Mouse (Mus musculus): ENCODE data around the gene Slc25a17. TPM values are rescaled to one million over a fixed set of nuclear protein-coding genes. Genes with fewer than 3 reads are reported as not detected.

Gene Slc25a17
- polyA plus RNA-seq, 1 experiment, result 11.9 TPM

- Histone ChIP-seq H3K27ac (ENCODE audit: control insufficient read depth, insufficient read depth, low read depth, low read length) (no peak overlapping the region), H3K4me1 (ENCODE audit: control insufficient read depth, insufficient read depth, low read length) (no peaks in the 10 kb centered on the region), H3K27me3 (ENCODE audit: control insufficient read depth, insufficient read depth, low read length) (no peaks in the 10 kb centered on the region), H3K36me3 (ENCODE audit: control insufficient read depth, insufficient read depth, low read length) (peaks cover 2% of the 10 kb centered on the region; the same call in 1 of the 2 replicates), H3K4me3 (ENCODE audit: control insufficient read depth, low read depth, low read length) (no peak overlapping the region)
- no peak for TF ChIP-seq POLR2A (IDR thresholded peaks at IDR 0.05; ENCODE audit: control insufficient read depth, low read depth, low read length)
- TF ChIP-seq CTCF (IDR thresholded peaks at IDR 0.05; ENCODE audit: control insufficient read depth, insufficient read depth, insufficient replicate concordance, low read depth, low read length), result no peak
Measured at GRCm38 (mm10) chr15:81320137-81320536, 40.5 kb downstream of the Slc25a17 start.

- H3K4me1 ChIP-seq (ENCODE audit: control insufficient read depth, insufficient read depth, low read length), result no peaks in the 10 kb centered on the region
- TF ChIP-seq CTCF (IDR thresholded peaks at IDR 0.05; ENCODE audit: control insufficient read depth, insufficient read depth, insufficient replicate concordance, low read depth, low read length) (no peak), POLR2A (IDR thresholded peaks at IDR 0.05; ENCODE audit: control insufficient read depth, low read depth, low read length) (no peak)
- H3K27ac ChIP-seq (ENCODE audit: control insufficient read depth, insufficient read depth, low read depth, low read length), result no peak overlapping the region
- H3K27me3 ChIP-seq (ENCODE audit: control insufficient read depth, insufficient read depth, low read length), result no peaks in the 10 kb centered on the region
- peaks cover 2% of the 10 kb centered on the region; the same call in 1 of the 2 replicates for H3K36me3 ChIP-seq (ENCODE audit: control insufficient read depth, insufficient read depth, low read length)
- H3K4me3 ChIP-seq (ENCODE audit: control insufficient read depth, low read depth, low read length), result no peak overlapping the region
Measured at GRCm38 (mm10) chr15:81319462-81319861, 41.1 kb downstream of the Slc25a17 start.

GRCm38 (mm10) chr15:81313928-81314327 is 46.7 kb downstream of the Slc25a17 start:
- Histone ChIP-seq H3K27ac (ENCODE audit: control insufficient read depth, insufficient read depth, low read depth, low read length) (no peak overlapping the region), H3K4me3 (ENCODE audit: control insufficient read depth, low read depth, low read length) (no peak overlapping the region), H3K4me1 (ENCODE audit: control insufficient read depth, insufficient read depth, low read length) (no peaks in the 10 kb centered on the region), H3K27me3 (ENCODE audit: control insufficient read depth, insufficient read depth, low read length) (no peaks in the 10 kb centered on the region), H3K36me3 (ENCODE audit: control insufficient read depth, insufficient read depth, low read length) (no peaks in the 10 kb centered on the region; the same call in 1 of the 2 replicates)
- no peak for TF ChIP-seq POLR2A (IDR thresholded peaks at IDR 0.05; ENCODE audit: control insufficient read depth, low read depth, low read length)
- no peak for TF ChIP-seq CTCF (IDR thresholded peaks at IDR 0.05; ENCODE audit: control insufficient read depth, insufficient read depth, insufficient replicate concordance, low read depth, low read length)

- no peak overlapping the region for H3K4me3 ChIP-seq (ENCODE audit: control insufficient read depth, low read depth, low read length)
- H3K4me1 ChIP-seq (ENCODE audit: control insufficient read depth, insufficient read depth, low read length), result no peaks in the 10 kb centered on the region
- H3K36me3 ChIP-seq (ENCODE audit: control insufficient read depth, insufficient read depth, low read length), result no peaks in the 10 kb centered on the region
- TF ChIP-seq CTCF (IDR thresholded peaks at IDR 0.05; ENCODE audit: control insufficient read depth, insufficient read depth, insufficient replicate concordance, low read depth, low read length), result no peak
- no peak for TF ChIP-seq POLR2A (IDR thresholded peaks at IDR 0.05; ENCODE audit: control insufficient read depth, low read depth, low read length)
- H3K27me3 ChIP-seq (ENCODE audit: control insufficient read depth, insufficient read depth, low read length), result no peaks in the 10 kb centered on the region
- H3K27ac ChIP-seq (ENCODE audit: control insufficient read depth, insufficient read depth, low read depth, low read length), result no peak overlapping the region
Measured at GRCm38 (mm10) chr15:81311026-81311425, 49.6 kb downstream of the Slc25a17 start.

GRCm38 (mm10) chr15:81310353-81310752 is 50.3 kb downstream of the Slc25a17 start:
- Histone ChIP-seq H3K4me3 (ENCODE audit: control insufficient read depth, low read depth, low read length) (no peak overlapping the region), H3K36me3 (ENCODE audit: control insufficient read depth, insufficient read depth, low read length) (no peaks in the 10 kb centered on the region), H3K4me1 (ENCODE audit: control insufficient read depth, insufficient read depth, low read length) (no peaks in the 10 kb centered on the region), H3K27me3 (ENCODE audit: control insufficient read depth, insufficient read depth, low read length) (no peaks in the 10 kb centered on the region), H3K27ac (ENCODE audit: control insufficient read depth, insufficient read depth, low read depth, low read length) (no peak overlapping the region)
- no peak for TF ChIP-seq POLR2A (IDR thresholded peaks at IDR 0.05; ENCODE audit: control insufficient read depth, low read depth, low read length)
- no peak for TF ChIP-seq CTCF (IDR thresholded peaks at IDR 0.05; ENCODE audit: control insufficient read depth, insufficient read depth, insufficient replicate concordance, low read depth, low read length)

- Histone ChIP-seq H3K4me1 (ENCODE audit: control insufficient read depth, insufficient read depth, low read length) (no peaks in the 10 kb centered on the region), H3K36me3 (ENCODE audit: control insufficient read depth, insufficient read depth, low read length) (no peaks in the 10 kb centered on the region)
Measured at GRCm38 (mm10) chr15:81308038-81308437, 52.6 kb downstream of the Slc25a17 start.

GRCm38 (mm10) chr15:81306501-81306900 is 54.1 kb downstream of the Slc25a17 start:
- no peaks in the 10 kb centered on the region for H3K27me3 ChIP-seq (ENCODE audit: control insufficient read depth, insufficient read depth, low read length)
- no peak overlapping the region for H3K27ac ChIP-seq (ENCODE audit: control insufficient read depth, insufficient read depth, low read depth, low read length)
- TF ChIP-seq POLR2A (IDR thresholded peaks at IDR 0.05; ENCODE audit: control insufficient read depth, low read depth, low read length), result no peak
- TF ChIP-seq CTCF (IDR thresholded peaks at IDR 0.05; ENCODE audit: control insufficient read depth, insufficient read depth, insufficient replicate concordance, low read depth, low read length), result no peak
- no peaks in the 10 kb centered on the region for H3K36me3 ChIP-seq (ENCODE audit: control insufficient read depth, insufficient read depth, low read length)
- no peak overlapping the region for H3K4me3 ChIP-seq (ENCODE audit: control insufficient read depth, low read depth, low read length)
- H3K4me1 ChIP-seq (ENCODE audit: control insufficient read depth, insufficient read depth, low read length), result no peaks in the 10 kb centered on the region

More at GRCm38 (mm10) chr15:81308038-81308437, 52.6 kb downstream of the Slc25a17 start:
- Histone ChIP-seq H3K27me3 (ENCODE audit: control insufficient read depth, insufficient read depth, low read length) (no peaks in the 10 kb centered on the region), H3K4me3 (ENCODE audit: control insufficient read depth, low read depth, low read length) (no peak overlapping the region), H3K27ac (ENCODE audit: control insufficient read depth, insufficient read depth, low read depth, low read length) (no peak overlapping the region)
- TF ChIP-seq CTCF (IDR thresholded peaks at IDR 0.05; ENCODE audit: control insufficient read depth, insufficient read depth, insufficient replicate concordance, low read depth, low read length) (no peak), POLR2A (IDR thresholded peaks at IDR 0.05; ENCODE audit: control insufficient read depth, low read depth, low read length) (no peak)

GRCm38 (mm10) chr15:81305035-81305434 is 55.6 kb downstream of the Slc25a17 start:
- Histone ChIP-seq H3K27ac (ENCODE audit: control insufficient read depth, insufficient read depth, low read depth, low read length) (no peak overlapping the region), H3K27me3 (ENCODE audit: control insufficient read depth, insufficient read depth, low read length) (no peaks in the 10 kb centered on the region), H3K4me1 (ENCODE audit: control insufficient read depth, insufficient read depth, low read length) (no peaks in the 10 kb centered on the region), H3K4me3 (ENCODE audit: control insufficient read depth, low read depth, low read length) (no peak overlapping the region), H3K36me3 (ENCODE audit: control insufficient read depth, insufficient read depth, low read length) (no peaks in the 10 kb centered on the region)
- TF ChIP-seq POLR2A (IDR thresholded peaks at IDR 0.05; ENCODE audit: control insufficient read depth, low read depth, low read length), result no peak
- no peak for TF ChIP-seq CTCF (IDR thresholded peaks at IDR 0.05; ENCODE audit: control insufficient read depth, insufficient read depth, insufficient replicate concordance, low read depth, low read length)
